Mouse (Mus musculus) lung, adult 2 months (tissue): ENCODE data around the gene Fam69a. TPM values are rescaled to one million over a fixed set of nuclear protein-coding genes. Genes with fewer than 3 reads are reported as not detected.
"Not testable (repeated sequence)": the region's sequence is repeated elsewhere in the genome, so short reads cannot be mapped to it uniquely, and the experiment has no call there.

Source experiments
- DNase-seq: peaks from one replicate; pipeline ENCODE4 v3.0.0; 2022
- H3K4me1 ChIP-seq: fragments of 200-500 bp; 2 replicates; pipeline ENCODE4 v1.6.1; 2011; ENCODE audit warnings: low read length; ENCODE audit not compliant: control insufficient read depth, insufficient read depth
- H3K4me3 ChIP-seq: fragments of 200-500 bp; replicated peaks from 2 replicates; pipeline ENCODE3; 2011; ENCODE audit warnings: low read depth, mild to moderate bottlenecking, control low read depth, low read length; ENCODE audit errors: extremely low read depth
- CTCF ChIP-seq: fragments of 200-500 bp; IDR thresholded peaks from 2 replicates; pipeline ENCODE4 v1.5.1; 2011; ENCODE audit warnings: mild to moderate bottlenecking, low read length, control low read depth; ENCODE audit not compliant: insufficient read depth
- POLR2A ChIP-seq: fragments of 200-500 bp; IDR thresholded peaks from 2 replicates; pipeline ENCODE4 v1.6.1; 2011; ENCODE audit warnings: low read depth, mild to moderate bottlenecking, control low read depth, low read length, borderline replicate concordance; ENCODE audit errors: extremely low read depth
- WGBS: fragments of 180-500 bp; shearing (Covaris S2); methylation state at CpG from one replicate; pipeline ENCODE4 v1.1.7; 2018; 5-methylcytosine and 5-hydroxymethylcytosine counted together
- polyA plus RNA-seq: library from polyadenylated mRNA; depleted of rRNA; stranded (reverse); fragments of >200 nt; gene quantifications from 2 replicates; pipeline ENCODE4 v1.2.3, GENCODE M21; 2012

The Fam69a gene
- polyA plus RNA-seq, 1 experiment = 4.4 TPM

DNA sequence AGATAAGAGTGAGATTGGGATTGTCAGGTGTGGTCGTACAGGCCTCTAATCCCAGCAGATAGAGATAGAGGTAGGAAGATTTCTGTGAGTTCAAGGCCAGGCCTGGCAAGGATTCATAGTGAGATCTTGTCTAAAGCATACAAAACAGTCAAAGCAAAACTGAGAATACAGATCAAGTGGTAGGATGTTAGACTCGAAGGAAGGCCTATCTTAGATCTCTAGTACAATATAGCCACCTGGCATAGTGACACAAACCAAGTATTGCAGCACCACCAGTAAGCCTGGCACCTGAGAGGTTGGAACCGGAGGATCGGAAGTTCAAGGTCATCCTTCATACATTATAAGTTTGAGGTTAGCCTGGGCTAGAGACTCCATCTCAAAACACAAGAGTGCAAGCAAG lies 15.8 kb downstream of the Fam69a start:
- TF ChIP-seq CTCF (no peak), POLR2A (no peak)
- Histone ChIP-seq H3K4me3 (no peak overlapping the region), H3K4me1 (peaks cover 7% of the 10 kb centered on the region)
- no peak for DNase-seq
- 83% methylated on average over 4 of the region's 4 CpGs for WGBS

- not testable (repeated sequence) for DNase-seq, H3K4me3 ChIP-seq, H3K4me1 ChIP-seq
- 86% methylated on average over 1 of the region's 1 CpGs for WGBS
These were observed 17.1 kb downstream of the Fam69a start for GRCm38 (mm10) chr5:107969818-107970217.

DNA sequence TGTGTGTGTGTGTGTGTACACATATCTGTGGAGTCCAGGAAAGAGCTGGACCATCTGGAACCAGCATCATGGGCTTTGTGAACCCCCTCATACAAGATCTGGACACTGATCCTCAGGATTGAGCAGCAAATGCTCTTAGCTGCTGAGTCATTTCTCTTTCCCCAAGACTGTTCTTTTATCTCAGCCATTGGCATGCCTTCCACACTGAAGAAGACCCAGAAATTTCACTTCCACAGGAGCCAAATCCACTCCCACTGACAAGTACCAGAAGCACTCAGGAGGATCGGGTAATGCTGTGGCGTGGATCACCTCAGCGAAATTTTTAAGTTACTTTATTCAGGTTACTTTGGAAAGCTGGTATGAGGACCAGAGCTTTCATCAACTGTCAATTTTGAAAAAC lies 18.8 kb downstream of the Fam69a start:
- TF ChIP-seq CTCF = no peak
- 77% methylated on average over 3 of the region's 3 CpGs for WGBS
- Histone ChIP-seq H3K4me3 (no peak overlapping the region), H3K4me1 (peaks cover 7% of the 10 kb centered on the region)
- no peak for DNase-seq

DNA sequence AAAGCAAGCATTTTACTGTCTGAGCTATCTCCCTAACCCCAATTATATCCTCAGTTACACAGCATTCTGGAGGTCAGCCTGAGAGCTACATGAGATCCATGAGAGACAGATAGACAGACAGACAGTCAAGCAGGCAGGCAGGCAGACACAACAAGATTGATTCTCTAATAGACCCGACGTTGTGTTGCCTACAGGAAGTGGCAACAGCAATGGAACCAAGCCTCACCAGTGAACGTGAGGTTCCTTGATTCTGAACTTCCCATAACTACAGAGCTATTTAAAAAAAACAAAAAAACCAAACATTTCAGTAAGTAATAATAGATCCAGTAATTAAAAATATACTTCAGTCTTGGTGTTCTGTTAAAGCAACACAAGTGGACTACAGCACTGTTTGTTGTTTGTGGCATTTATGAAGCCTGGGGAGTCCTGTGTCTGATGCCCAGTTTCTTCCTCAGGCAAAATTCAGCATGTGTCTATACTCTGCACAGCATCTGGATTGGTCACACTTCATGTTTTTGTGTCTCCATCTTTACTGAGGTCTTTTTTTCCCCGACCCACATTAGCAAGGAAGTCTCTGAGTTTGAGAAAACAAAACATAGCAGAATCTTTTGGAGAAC lies 19.9 kb downstream of the Fam69a start:
- WGBS = 33% methylated on average over 4 of the region's 4 CpGs
- H3K4me1 ChIP-seq = peaks cover 8% of the 10 kb centered on the region
- H3K4me3 ChIP-seq = no peak overlapping the region
- TF ChIP-seq CTCF = no peak
- TF ChIP-seq POLR2A = no peak
- no peak for DNase-seq

DNA sequence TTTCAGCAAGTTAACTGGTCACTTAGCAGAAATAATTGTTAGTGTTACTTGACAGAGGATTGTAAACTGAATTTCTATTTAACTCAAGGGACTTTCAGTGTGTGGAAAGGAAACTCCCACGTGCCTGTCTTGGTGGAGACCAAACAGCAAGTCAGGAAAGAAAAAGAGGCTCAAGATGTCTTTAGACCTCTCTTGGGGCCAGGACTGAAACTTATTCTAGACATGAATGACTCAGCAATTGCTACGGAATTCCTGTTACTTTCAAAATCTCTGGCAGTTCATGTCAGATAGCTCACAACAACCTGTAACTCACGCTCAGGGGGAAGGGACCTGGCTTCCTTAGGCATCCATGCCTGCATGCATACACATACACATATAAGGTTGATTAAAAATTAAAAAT lies 20.7 kb downstream of the Fam69a start:
- 33% methylated on average over 3 of the region's 3 CpGs for WGBS
- Histone ChIP-seq H3K4me1 (peaks cover 11% of the 10 kb centered on the region), H3K4me3 (no peak overlapping the region)
- DNase-seq = no peak
- TF ChIP-seq CTCF (no peak), POLR2A (no peak)

DNA sequence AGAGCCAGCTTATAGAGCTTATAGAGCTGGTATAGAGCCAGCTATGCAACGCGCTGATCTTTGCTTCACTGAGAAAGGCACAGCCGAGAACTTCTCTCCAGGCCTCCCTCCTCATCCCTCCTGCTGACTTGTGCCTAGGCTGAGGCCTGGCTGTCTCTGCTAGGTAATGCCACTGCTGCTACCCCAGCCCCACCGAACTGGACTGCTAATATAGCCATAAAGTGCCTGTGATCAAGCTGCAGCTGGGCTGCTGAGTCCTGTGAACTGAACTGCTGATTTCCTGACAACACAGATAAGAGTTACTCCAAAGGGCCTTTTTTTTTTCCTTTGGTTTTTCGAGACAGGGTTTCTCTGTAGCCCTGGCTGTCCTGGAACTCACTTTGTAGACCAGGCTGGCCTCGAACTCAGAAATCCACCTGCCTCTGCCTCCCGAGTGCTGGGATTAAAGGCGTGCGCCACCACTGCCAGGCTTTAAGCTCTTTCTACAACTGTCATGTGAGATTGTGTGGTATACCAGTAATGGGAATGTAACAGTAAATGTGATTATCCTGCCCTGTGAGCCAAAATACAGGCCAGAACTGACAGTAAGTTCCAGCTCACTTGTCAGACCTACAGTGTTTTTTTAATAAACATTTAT lies 21.4 kb downstream of the Fam69a start:
- 84% methylated on average over 9 of the region's 9 CpGs for WGBS
- no peak for TF ChIP-seq POLR2A
- TF ChIP-seq CTCF = no peak
- no peak for DNase-seq
- peaks cover 11% of the 10 kb centered on the region for H3K4me1 ChIP-seq
- no peak overlapping the region for H3K4me3 ChIP-seq

GRCm38 (mm10) chr5:107964031-107964758 lies 22.7 kb downstream of the Fam69a start:
- TF ChIP-seq CTCF (no peak), POLR2A (no peak)
- no peak for DNase-seq
- Histone ChIP-seq H3K4me3 (no peak overlapping the region), H3K4me1 (peaks cover 11% of the 10 kb centered on the region)
- WGBS = 81% methylated on average over 2 of the region's 2 CpGs

- Histone ChIP-seq H3K4me3 (no peak overlapping the region), H3K4me1 (peaks cover 10% of the 10 kb centered on the region)
- no peak for TF ChIP-seq CTCF
- TF ChIP-seq POLR2A = no peak
- no peak for DNase-seq
- WGBS = 26% methylated on average over 16 of the region's 16 CpGs
These were observed 25.2 kb downstream of the Fam69a start for GRCm38 (mm10) chr5:107961438-107962251.

- H3K4me3 ChIP-seq = peak overlapping the region; percentile 58
- H3K4me1 ChIP-seq = 0 out of 2 replicates have a peak, but pooled peaks cover 4% of the 10 kb centered on the region
- WGBS = 28% methylated on average over 14 of the region's 14 CpGs
- DNase-seq = no peak
- TF ChIP-seq CTCF (no peak), POLR2A (no peak)
These were observed 26.2 kb downstream of the Fam69a start for GRCm38 (mm10) chr5:107960532-107961202.
